Mouse (Mus musculus) 3134 (cell line): ENCODE measurements around the gene A630076J17Rik.
A peak's percentile ranks its signal among the peaks of the same experiment; 100 is the strongest.

ENCODE experiments used
- DNase-seq: peaks from one replicate; pipeline ENCODE4 v3.0.0-alpha.2; 2011; ENCODE audit warnings: low spot score; ENCODE audit not compliant: insufficient read length; ENCODE audit errors: extremely low read depth

A630076J17Rik gene

DNA sequence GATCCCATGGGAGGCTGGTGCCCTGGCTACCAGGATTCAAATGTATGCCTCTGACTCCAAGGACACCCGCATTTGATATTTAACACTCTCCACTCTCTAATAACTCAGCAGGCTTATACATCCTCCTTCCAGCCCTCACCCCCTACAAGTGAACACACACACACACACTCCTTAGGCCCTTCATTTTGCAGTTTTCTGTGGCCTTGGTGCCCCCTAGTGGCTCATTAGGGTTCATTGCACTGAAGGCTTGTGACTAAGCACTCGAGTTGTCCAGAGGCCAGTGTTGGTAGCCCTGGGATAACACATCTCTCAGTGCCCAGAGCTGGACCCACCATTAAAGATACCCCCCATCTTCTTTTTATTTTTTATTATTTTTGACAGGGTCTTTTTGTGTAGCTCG lies 43.4 kb downstream of the A630076J17Rik start:
- peak; percentile 26 for DNase-seq

DNA sequence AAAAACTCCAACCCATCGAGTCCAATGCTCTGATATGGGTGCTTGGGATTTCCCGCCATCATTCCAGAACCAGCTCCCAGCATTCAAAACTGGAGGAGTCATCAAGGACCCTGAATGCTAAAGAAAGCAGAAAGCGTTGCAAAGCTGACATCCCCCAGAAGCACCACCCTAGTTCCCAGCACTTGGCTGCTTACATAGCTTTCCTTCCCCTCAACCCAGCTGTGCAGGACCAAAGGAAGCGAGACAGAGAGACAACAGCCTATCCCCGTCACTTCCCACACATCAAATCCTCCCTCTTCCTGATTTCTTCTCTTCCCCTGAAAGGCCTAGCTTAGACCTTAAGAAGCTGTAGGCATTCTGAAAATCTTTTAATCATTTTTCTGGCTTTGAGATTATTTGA lies 44.9 kb downstream of the A630076J17Rik start:
- DNase-seq: no peak

DNA sequence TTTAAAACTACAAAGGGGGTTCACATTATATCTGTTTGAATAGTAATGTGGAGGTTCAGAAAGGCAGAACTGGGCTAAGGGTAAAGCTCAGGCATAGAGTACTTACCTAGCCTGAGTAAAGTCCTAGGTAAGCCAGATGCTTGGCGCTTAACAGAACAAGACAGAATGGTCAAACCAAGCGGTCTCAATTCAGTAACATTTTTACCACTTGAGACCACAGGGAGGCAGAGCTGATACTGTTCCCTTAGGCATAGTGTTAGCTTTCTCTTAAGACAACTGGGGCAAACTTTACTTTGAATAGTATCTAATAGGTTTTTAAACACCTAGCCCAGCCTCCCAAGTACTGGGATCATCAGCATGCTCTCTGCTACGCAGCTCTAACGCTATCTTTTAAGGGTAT lies 45.6 kb downstream of the A630076J17Rik start:
- no peak for DNase-seq

DNA sequence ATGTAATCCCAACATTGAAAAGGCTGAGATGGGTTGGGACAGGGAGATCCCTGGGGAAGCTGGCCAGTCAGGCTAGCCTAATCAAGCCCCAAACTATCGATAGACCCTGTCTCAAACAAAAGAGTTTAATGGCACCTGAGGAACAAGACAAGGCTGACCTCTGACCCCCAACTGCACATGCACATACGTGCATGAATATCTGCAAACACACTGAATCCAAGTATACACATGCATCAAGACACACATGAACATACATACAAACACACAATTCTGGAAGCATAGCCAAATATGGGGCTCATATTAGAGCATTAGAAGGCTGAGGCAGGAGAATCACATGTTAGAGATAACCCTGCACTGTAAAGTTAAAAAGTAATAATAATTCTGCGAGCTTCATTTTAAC lies 46.2 kb downstream of the A630076J17Rik start:
- DNase-seq: no peak

DNA sequence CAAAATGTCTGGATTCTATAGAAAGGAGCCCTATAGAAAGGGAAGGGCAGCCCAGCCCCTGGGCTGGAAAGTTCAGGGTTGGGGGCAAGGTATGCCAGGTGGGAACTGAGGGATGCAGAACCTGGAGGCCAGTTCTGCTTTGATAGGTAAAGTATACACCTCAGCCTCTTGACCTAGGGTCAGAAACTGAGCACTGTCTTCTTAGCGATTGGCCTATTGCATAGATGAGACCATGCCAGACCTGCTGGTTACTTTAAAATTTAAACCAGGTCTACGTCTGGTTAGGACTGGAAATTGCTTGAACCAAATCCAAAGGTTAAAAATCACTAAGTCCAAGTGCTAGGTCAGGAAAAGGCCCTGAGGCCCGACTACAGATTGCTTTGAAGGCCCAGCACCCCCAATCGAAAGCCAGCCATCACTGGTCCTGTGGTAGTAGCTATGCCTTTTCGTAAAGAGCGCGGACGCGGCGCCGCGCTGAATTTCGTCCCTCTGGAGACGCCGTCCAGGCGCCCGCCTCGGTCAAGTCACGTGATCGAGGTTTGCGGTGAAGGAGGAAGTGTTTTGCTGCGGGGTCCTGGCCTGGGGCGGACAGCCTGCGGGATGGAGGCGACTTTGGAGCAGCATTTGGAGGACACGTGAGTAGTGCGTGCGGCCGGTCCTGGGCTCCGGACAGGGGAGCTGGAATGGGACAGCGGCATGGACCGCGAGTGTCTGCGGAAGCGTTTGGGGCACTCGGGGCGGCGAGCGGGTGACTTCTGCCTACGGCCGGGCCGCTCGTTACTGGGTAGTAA lies 48.3 kb downstream of the A630076J17Rik start, which contains the start of gene Lamtor5:
TSS of gene Lamtor5 (plus strand) at position 380 of the 791 bp plus-strand sequence.
- DNase-seq: peak; percentile 95
